Comparison of ENCODE assay signal across 18 mouse cellular contexts in the genomic region with DNA sequence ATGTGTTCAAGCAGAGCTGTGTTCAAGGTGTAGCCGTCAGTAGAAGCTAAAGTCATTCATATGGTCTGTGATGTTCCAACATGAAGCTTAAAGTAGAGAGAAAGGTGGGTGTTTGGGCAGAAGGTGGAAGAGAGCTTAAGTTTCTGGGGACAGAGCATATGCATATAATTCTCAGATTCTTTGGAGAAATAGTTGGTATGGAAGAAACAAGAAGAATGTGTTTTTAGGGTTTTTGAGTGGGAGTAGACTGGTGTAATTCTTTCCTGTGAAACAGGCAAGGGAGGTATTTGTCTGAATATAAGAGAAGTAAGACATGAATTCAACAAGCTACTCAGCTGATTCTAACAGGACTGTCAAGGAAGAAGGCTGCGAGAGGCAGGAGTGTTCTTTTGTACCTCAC.
"Had no signal": no experiment of that assay in that cellular context is flagged by ENCODE, and none has a peak within 500 bp of the region (broad histone marks: within the 10 kb centered on the region; RNA-seq: fewer than 3 reads in every experiment).

No protein-coding gene starts in this region.

- ATAC-seq: hindbrain, embryonic 16.5 days; inflammation-experienced regulatory T-cells, adult 6 months; intestine, embryonic 15.5 days; intestine, postnatal 0 days; liver, embryonic 12.5 days had no signal

- DNase-seq: gastrocnemius, adult 2 months; gastrocnemius, postnatal 10 days; gastrocnemius, postnatal 25 days; heart, adult 18-20 months; heart, postnatal 10 days; heart, postnatal 4 days; kidney, adult 18-20 months; kidney, adult 8-10 months; kidney, postnatal 10 days; kidney, postnatal 25 days; layer of hippocampus, adult 9-11 months; layer of hippocampus, postnatal 36 days; left cerebral cortex, postnatal 4 days had no signal
